Mouse (Mus musculus) small intestine, adult 10 weeks (tissue): ENCODE data around the gene Gabrb2. TPM values are rescaled to one million over a fixed set of nuclear protein-coding genes. Genes with fewer than 3 reads are reported as not detected.

Source experiments
- polyA plus RNA-seq: library from polyadenylated mRNA; stranded (reverse); fragments of 350-450 nt; fragmentation: Illumina TruSeq; extraction: RNeasy Lipid Tissue Mini Kit (QIAGEN cat#74804); gene quantifications from one replicate; pipeline ENCODE4 v1.2.3, GENCODE M21; 2014; ENCODE audit warnings: low replicate concordance

Gabrb2 gene
- polyA plus RNA-seq = not detected

DNA sequence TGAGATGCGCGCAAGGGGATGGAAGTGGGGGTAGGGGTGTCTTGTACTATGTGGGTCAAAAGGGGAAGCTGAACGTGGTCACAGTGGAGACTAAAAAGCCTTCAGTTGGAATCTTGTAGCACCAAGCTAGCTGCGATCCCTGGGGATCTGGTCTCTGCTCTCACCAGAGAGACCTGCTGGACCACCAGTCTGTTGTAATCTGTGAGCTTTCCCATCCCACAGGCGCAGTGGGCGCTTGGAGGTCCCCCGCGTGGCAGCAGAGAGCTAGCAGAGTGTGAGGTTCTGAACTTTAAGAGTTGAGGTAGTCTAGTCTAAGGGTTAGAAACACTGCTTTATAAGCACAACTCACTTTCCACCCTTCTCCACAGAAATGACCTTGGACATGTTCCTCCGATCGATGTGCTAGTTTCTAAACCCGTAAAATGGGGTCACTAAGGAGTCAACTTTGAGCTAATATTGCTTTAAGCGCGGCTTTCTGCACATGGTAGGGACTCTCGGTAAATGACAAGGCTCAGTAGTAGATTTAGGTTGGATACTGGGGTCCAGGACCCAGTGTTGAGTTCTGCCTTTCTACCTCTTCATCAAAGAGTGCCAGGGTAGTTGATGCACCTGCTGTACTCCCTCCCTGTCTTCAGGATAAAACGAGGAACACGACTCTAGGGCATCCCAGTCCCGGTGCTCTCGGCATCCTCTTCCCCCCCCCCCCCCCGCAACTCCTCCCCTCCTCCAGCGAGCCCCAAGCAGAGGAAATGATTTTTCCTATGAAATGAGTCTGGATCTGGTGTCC is at the start of gene Gabrb2:
Gene Gabrb2, plus strand, starts transcription at position 762 of the 787 bp plus-strand sequence.

Other genes starting within 250 kb of the Gabrb2 start
- gene Gabra1, start 236.8 kb upstream of the Gabrb2 start, polyA plus RNA-seq = 0.82 TPM
- not detected for gene Gabra6, start 98.7 kb upstream of the Gabrb2 start, polyA plus RNA-seq